Comparison of ENCODE assay signal across 8 mouse cellular contexts in genomic region chr7:132688721-132689120, GRCm38 (mm10).
DNase-seq lines count a peak whose midpoint lies in the region; ATAC-seq and TF ChIP-seq lines count a peak whose summit lies in the region.

No protein-coding gene starts in this region.

- no peak for TF ChIP-seq CTCF in stomach, postnatal 0 days (IDR thresholded peaks at IDR 0.05; ENCODE audit: low read depth)

- no peaks in the 10 kb centered on the region for H3K27me3 ChIP-seq in limb, embryonic 10.5 days (ENCODE audit: low read depth, poor library complexity, severe bottlenecking)
- H3K27me3 ChIP-seq in stomach, postnatal 0 days (ENCODE audit: control insufficient read depth, insufficient read depth, low read length) = no peaks in the 10 kb centered on the region

- H3K9ac ChIP-seq in stomach, postnatal 0 days (ENCODE audit: low read length) = no peak overlapping the region

- no peaks in the 10 kb centered on the region for H3K36me3 ChIP-seq in limb, embryonic 10.5 days
- H3K36me3 ChIP-seq in stomach, postnatal 0 days (ENCODE audit: control insufficient read depth, insufficient read depth, low read length) = no peaks in the 10 kb centered on the region

- 75% methylated on average over 5 of the region's 5 CpGs for WGBS in limb, embryonic 10.5 days
- 34% methylated on average over 5 of the region's 5 CpGs for WGBS in stomach, postnatal 0 days

- peaks cover 47% of the 10 kb centered on the region for H3K4me1 ChIP-seq in limb, embryonic 10.5 days
- H3K4me1 ChIP-seq in stomach, postnatal 0 days (replicated peaks; ENCODE audit: control insufficient read depth, insufficient read depth) = peaks cover 9% of the 10 kb centered on the region; the same call in 1 of the 2 replicates

- no peaks in the 10 kb centered on the region for H3K9me3 ChIP-seq in limb, embryonic 10.5 days (replicated peaks)
- H3K9me3 ChIP-seq in stomach, postnatal 0 days (ENCODE audit: control insufficient read depth, low read length) = no peaks in the 10 kb centered on the region

- TF ChIP-seq EP300 in stomach, postnatal 0 days (optimal IDR thresholded peaks at IDR 0.05) = no peak

- no peak overlapping the region for H3K4me2 ChIP-seq in stomach, postnatal 0 days (replicated peaks; ENCODE audit: low read depth)

- peak overlapping the region; percentile 59 for H3K27ac ChIP-seq in limb, embryonic 10.5 days
- 0 out of 2 replicates have a peak overlapping the region, but pooled peaks have one; percentile 30 for H3K27ac ChIP-seq in stomach, postnatal 0 days (replicated peaks)

- H3K4me3 ChIP-seq in limb, embryonic 10.5 days = no peak overlapping the region
- H3K4me3 ChIP-seq in stomach, postnatal 0 days (ENCODE audit: low read depth, low read length) = no peak overlapping the region

- DNase-seq in heart, adult 9 months (ENCODE audit: low spot score in 2 of 2) = peak; percentile 24 to 40
- no peak for DNase-seq in heart, postnatal 36 days
- DNase-seq in right cerebral cortex, postnatal 10 days (ENCODE audit: low spot score in 2 of 2) = peak; percentile 53 to 63
- DNase-seq in right cerebral cortex, postnatal 14 days = no peak
- no peak for DNase-seq in limb, embryonic 10.5 days (ENCODE audit: low spot score)
- no peak for DNase-seq in stomach, postnatal 0 days (ENCODE audit: low spot score)
- DNase-seq in gastrocnemius, postnatal 25 days = no peak

- ATAC-seq in stomach, postnatal 0 days (ENCODE audit: low FRiP score, low TSS enrichment) = no peak
- ATAC-seq in granulocyte monocyte progenitor cell, adult 5-6 weeks (replicated peaks; ENCODE audit: poor library complexity, severe bottlenecking) = no peak

- intact Hi-C loops in heart, postnatal 36 days (cut with DNase I) = no loop called here

Comparison
In these comparisons a context has a peak if more than half of its experiments do, and no peak if none do; other contexts are left out.
1. DNase-seq: peak in heart, adult 9 months (2 of 2) and right cerebral cortex, postnatal 10 days (2 of 2); none in heart, postnatal 36 days (0 of 2), right cerebral cortex, postnatal 14 days (single experiment), limb, embryonic 10.5 days (single experiment), stomach, postnatal 0 days (single experiment) and gastrocnemius, postnatal 25 days (single experiment).